Mouse (Mus musculus): Measurements from ENCODE around the gene Ctps. TPM values are rescaled to one million over a fixed set of nuclear protein-coding genes. Genes with fewer than 3 reads are reported as not detected.
"Not testable (repeated sequence)": the region's sequence is repeated elsewhere in the genome, so short reads cannot be mapped to it uniquely, and the experiment has no call there.

Gene Ctps
- polyA plus RNA-seq, 1 experiment from 2014 or later = 104 TPM

GRCm38 (mm10) chr4:120611005-120611404, 40.9 kb upstream of the Ctps start:
- H3K4me1 ChIP-seq (ENCODE audit: control insufficient read depth in 2 of 2, insufficient read depth in 2 of 2, low read length in 2 of 2) = peaks cover 30 to 49% of the 10 kb centered on the region in 2 experiments
- 87% methylated on average over 3 of the region's 3 CpGs for WGBS
- peak overlapping the region; percentile 41 to 56 for H3K27ac ChIP-seq (replicated peaks in 1 of 2; ENCODE audit: control insufficient read depth in 1 of 2, insufficient read depth in 1 of 2, low read depth in 2 of 2, low read length in 2 of 2)
- 0 out of 2 replicates have a peak overlapping the region, but pooled peaks have one; percentile 7 for H3K4me2 ChIP-seq (ENCODE audit: low read length)
- ATAC-seq (ENCODE audit: insufficient number of reproducible peaks, insufficient read depth, low FRiP score, low read depth) = no peak
- no peak overlapping the region for H3K4me3 ChIP-seq (ENCODE audit: control insufficient read depth in 1 of 2, insufficient read depth in 1 of 2, low read depth in 1 of 2, low read length in 2 of 2)
- H3K9me3 ChIP-seq (ENCODE audit: control insufficient read depth, low read length) = no peaks in the 10 kb centered on the region
- H3K27me3 ChIP-seq (ENCODE audit: control insufficient read depth, insufficient read depth, low read length) = no peaks in the 10 kb centered on the region
- H3K36me3 ChIP-seq (ENCODE audit: control insufficient read depth, insufficient read depth, low read length) = no peaks in the 10 kb centered on the region
- no peak overlapping the region for H3K9ac ChIP-seq (ENCODE audit: low read length)

- no peaks in the 10 kb centered on the region for H3K9me3 ChIP-seq (ENCODE audit: control insufficient read depth, low read length)
- H3K4me3 ChIP-seq (ENCODE audit: control insufficient read depth in 1 of 2, insufficient read depth in 1 of 2, low read depth in 1 of 2, low read length in 2 of 2) = no peak overlapping the region
- H3K27me3 ChIP-seq (ENCODE audit: control insufficient read depth, insufficient read depth, low read length) = no peaks in the 10 kb centered on the region
- H3K4me1 ChIP-seq (ENCODE audit: control insufficient read depth in 2 of 2, insufficient read depth in 2 of 2, low read length in 2 of 2) = peaks cover 14 to 25% of the 10 kb centered on the region in 2 experiments
- H3K36me3 ChIP-seq (ENCODE audit: control insufficient read depth, insufficient read depth, low read length) = no peaks in the 10 kb centered on the region
- H3K4me2 ChIP-seq (ENCODE audit: low read length) = no peak overlapping the region
- ATAC-seq (ENCODE audit: insufficient number of reproducible peaks, insufficient read depth, low FRiP score, low read depth) = no peak
- 58% methylated on average over 3 of the region's 3 CpGs for WGBS
- H3K27ac ChIP-seq (replicated peaks in 1 of 2; ENCODE audit: control insufficient read depth in 1 of 2, insufficient read depth in 1 of 2, low read depth in 2 of 2, low read length in 2 of 2) = no peak overlapping the region
- H3K9ac ChIP-seq (ENCODE audit: low read length) = no peak overlapping the region
Measured at GRCm38 (mm10) chr4:120606941-120607340, 36.9 kb upstream of the Ctps start.

GRCm38 (mm10) chr4:120602669-120603068, 32.6 kb upstream of the Ctps start:
- no peaks in the 10 kb centered on the region for H3K36me3 ChIP-seq (ENCODE audit: control insufficient read depth, insufficient read depth, low read length)
- no peak overlapping the region for H3K4me3 ChIP-seq (ENCODE audit: control insufficient read depth in 1 of 2, insufficient read depth in 1 of 2, low read depth in 1 of 2, low read length in 2 of 2)
- no peak overlapping the region for H3K4me2 ChIP-seq (ENCODE audit: low read length)
- H3K9ac ChIP-seq (ENCODE audit: low read length) = no peak overlapping the region
- no peaks in the 10 kb centered on the region for H3K27me3 ChIP-seq (ENCODE audit: control insufficient read depth, insufficient read depth, low read length)
- no peak overlapping the region for H3K27ac ChIP-seq (replicated peaks in 1 of 2; ENCODE audit: control insufficient read depth in 1 of 2, insufficient read depth in 1 of 2, low read depth in 2 of 2, low read length in 2 of 2)
- no peak for ATAC-seq (ENCODE audit: insufficient number of reproducible peaks, insufficient read depth, low FRiP score, low read depth)
- 72% methylated on average over 3 of the region's 3 CpGs for WGBS
- H3K9me3 ChIP-seq (ENCODE audit: control insufficient read depth, low read length) = no peaks in the 10 kb centered on the region
- peaks cover 0 to 3% of the 10 kb centered on the region in 2 experiments; a peak in 1 of 4 replicates for H3K4me1 ChIP-seq (ENCODE audit: control insufficient read depth in 2 of 2, insufficient read depth in 2 of 2, low read length in 2 of 2)

- no peaks in the 10 kb centered on the region for H3K9me3 ChIP-seq (ENCODE audit: control insufficient read depth, low read length)
- H3K4me1 ChIP-seq (ENCODE audit: control insufficient read depth in 2 of 2, insufficient read depth in 2 of 2, low read length in 2 of 2) = peaks cover 0 to 3% of the 10 kb centered on the region in 2 experiments; a peak in 1 of 4 replicates
- H3K4me3 ChIP-seq (ENCODE audit: control insufficient read depth in 1 of 2, insufficient read depth in 1 of 2, low read depth in 1 of 2, low read length in 2 of 2) = no peak overlapping the region
- H3K4me2 ChIP-seq (ENCODE audit: low read length) = no peak overlapping the region
- ATAC-seq (ENCODE audit: insufficient number of reproducible peaks, insufficient read depth, low FRiP score, low read depth) = no peak
- 50% methylated on average over 1 of the region's 1 CpGs for WGBS
- H3K27ac ChIP-seq (replicated peaks in 1 of 2; ENCODE audit: control insufficient read depth in 1 of 2, insufficient read depth in 1 of 2, low read depth in 2 of 2, low read length in 2 of 2) = no peak overlapping the region
- H3K9ac ChIP-seq (ENCODE audit: low read length) = no peak overlapping the region
- H3K36me3 ChIP-seq (ENCODE audit: control insufficient read depth, insufficient read depth, low read length) = no peaks in the 10 kb centered on the region
- no peaks in the 10 kb centered on the region for H3K27me3 ChIP-seq (ENCODE audit: control insufficient read depth, insufficient read depth, low read length)
Measured at GRCm38 (mm10) chr4:120601774-120602173, 31.7 kb upstream of the Ctps start.

GRCm38 (mm10) chr4:120598922-120599321, 28.8 kb upstream of the Ctps start:
- no peak for ATAC-seq (ENCODE audit: insufficient number of reproducible peaks, insufficient read depth, low FRiP score, low read depth)
- H3K4me3 ChIP-seq (ENCODE audit: control insufficient read depth in 1 of 2, insufficient read depth in 1 of 2, low read depth in 1 of 2, low read length in 2 of 2) = no peak overlapping the region
- no peak overlapping the region for H3K4me2 ChIP-seq (ENCODE audit: low read length)
- no peaks in the 10 kb centered on the region for H3K9me3 ChIP-seq (ENCODE audit: control insufficient read depth, low read length)
- H3K9ac ChIP-seq (ENCODE audit: low read length) = no peak overlapping the region
- 23% methylated on average over 2 of the region's 2 CpGs for WGBS
- H3K27ac ChIP-seq (replicated peaks in 1 of 2; ENCODE audit: control insufficient read depth in 1 of 2, insufficient read depth in 1 of 2, low read depth in 2 of 2, low read length in 2 of 2) = no peak overlapping the region
- no peaks in the 10 kb centered on the region for H3K27me3 ChIP-seq (ENCODE audit: control insufficient read depth, insufficient read depth, low read length)
- no peaks in the 10 kb centered on the region for H3K36me3 ChIP-seq (ENCODE audit: control insufficient read depth, insufficient read depth, low read length)
- H3K4me1 ChIP-seq (ENCODE audit: control insufficient read depth in 2 of 2, insufficient read depth in 2 of 2, low read length in 2 of 2) = peaks cover 0 to 11% of the 10 kb centered on the region in 2 experiments; a peak in 1 of 4 replicates

GRCm38 (mm10) chr4:120596210-120596609, 26.1 kb upstream of the Ctps start:
- not testable (repeated sequence) for H3K9ac ChIP-seq (ENCODE audit: low read length); H3K27ac ChIP-seq (replicated peaks in 1 of 2; ENCODE audit: control insufficient read depth in 1 of 2, insufficient read depth in 1 of 2, low read depth in 2 of 2, low read length in 2 of 2); H3K4me3 ChIP-seq (ENCODE audit: control insufficient read depth in 1 of 2, insufficient read depth in 1 of 2, low read depth in 1 of 2, low read length in 2 of 2); H3K27me3 ChIP-seq (ENCODE audit: control insufficient read depth, insufficient read depth, low read length); H3K36me3 ChIP-seq (ENCODE audit: control insufficient read depth, insufficient read depth, low read length); H3K4me2 ChIP-seq (ENCODE audit: low read length); ATAC-seq (ENCODE audit: insufficient number of reproducible peaks, insufficient read depth, low FRiP score, low read depth); H3K9me3 ChIP-seq (ENCODE audit: control insufficient read depth, low read length); H3K4me1 ChIP-seq (ENCODE audit: control insufficient read depth in 2 of 2, insufficient read depth in 2 of 2, low read length in 2 of 2)
- WGBS = 67% methylated on average over 1 of the region's 1 CpGs

GRCm38 (mm10) chr4:120590973-120591372, 20.9 kb upstream of the Ctps start:
- H3K27me3 ChIP-seq (ENCODE audit: control insufficient read depth, insufficient read depth, low read length) = 0 out of 2 replicates have a peak, but pooled peaks cover 7% of the 10 kb centered on the region
- no peak for ATAC-seq (ENCODE audit: insufficient number of reproducible peaks, insufficient read depth, low FRiP score, low read depth)
- no peak overlapping the region for H3K9ac ChIP-seq (ENCODE audit: low read length)
- no peak overlapping the region for H3K4me3 ChIP-seq (ENCODE audit: control insufficient read depth in 1 of 2, insufficient read depth in 1 of 2, low read depth in 1 of 2, low read length in 2 of 2)
- no peak overlapping the region for H3K4me2 ChIP-seq (ENCODE audit: low read length)
- 64% methylated on average over 4 of the region's 4 CpGs for WGBS
- no peak overlapping the region for H3K27ac ChIP-seq (replicated peaks in 1 of 2; ENCODE audit: control insufficient read depth in 1 of 2, insufficient read depth in 1 of 2, low read depth in 2 of 2, low read length in 2 of 2)
- peaks cover 7 to 12% of the 10 kb centered on the region in 2 experiments for H3K4me1 ChIP-seq (ENCODE audit: control insufficient read depth in 2 of 2, insufficient read depth in 2 of 2, low read length in 2 of 2)
- H3K36me3 ChIP-seq (ENCODE audit: control insufficient read depth, insufficient read depth, low read length) = no peaks in the 10 kb centered on the region
- H3K9me3 ChIP-seq (ENCODE audit: control insufficient read depth, low read length) = no peaks in the 10 kb centered on the region

- peaks cover 7 to 10% of the 10 kb centered on the region in 2 experiments for H3K4me1 ChIP-seq (ENCODE audit: control insufficient read depth in 2 of 2, insufficient read depth in 2 of 2, low read length in 2 of 2)
- ATAC-seq (ENCODE audit: insufficient number of reproducible peaks, insufficient read depth, low FRiP score, low read depth) = peak; percentile 78; the same call in 1 of the 2 replicates
- no peaks in the 10 kb centered on the region for H3K9me3 ChIP-seq (ENCODE audit: control insufficient read depth, low read length)
- H3K36me3 ChIP-seq (ENCODE audit: control insufficient read depth, insufficient read depth, low read length) = no peaks in the 10 kb centered on the region
- 0 out of 2 replicates have a peak overlapping the region, but pooled peaks have one; percentile 26 for H3K4me2 ChIP-seq (ENCODE audit: low read length)
- 0 out of 2 replicates have a peak, but pooled peaks cover 7% of the 10 kb centered on the region for H3K27me3 ChIP-seq (ENCODE audit: control insufficient read depth, insufficient read depth, low read length)
- H3K27ac ChIP-seq (replicated peaks in 1 of 2; ENCODE audit: control insufficient read depth in 1 of 2, insufficient read depth in 1 of 2, low read depth in 2 of 2, low read length in 2 of 2) = no peak overlapping the region
- H3K4me3 ChIP-seq (ENCODE audit: control insufficient read depth in 1 of 2, insufficient read depth in 1 of 2, low read depth in 1 of 2, low read length in 2 of 2) = no peak overlapping the region
- peak overlapping the region; percentile 52; the same call in 1 of the 2 replicates for H3K9ac ChIP-seq (ENCODE audit: low read length)
- 35% methylated on average over 5 of the region's 5 CpGs for WGBS
Measured at GRCm38 (mm10) chr4:120589815-120590422, 19.8 kb upstream of the Ctps start.

All from heart, embryonic 14.5 days (tissue).